Mouse (Mus musculus) MEL (cell line): ENCODE results near the gene Frem2. TPM values are rescaled to one million over a fixed set of nuclear protein-coding genes. Genes with fewer than 3 reads are reported as not detected.

Experiments
- DNase-seq: peaks from one replicate; pipeline ENCODE4 v3.0.0; 2011; ENCODE audit warnings: low read depth, low spot score
- H3K27ac ChIP-seq: 2 replicates; pipeline ENCODE4 v1.5.1; 2012; ENCODE audit warnings: low read depth, mild to moderate bottlenecking, control low read depth, low read length, moderate library complexity; ENCODE audit not compliant: control insufficient read depth
- H3K27me3 ChIP-seq, 2 experiments: fragments of 150-350 bp in 1 of 2; sonication (generic) in 1 of 2; 2 replicates each; pipeline ENCODE4 v1.6.1; 2012; ENCODE audit warnings: low read length in 2 of 2, mild to moderate bottlenecking in 2 of 2, improper control_type of control experiment in 1 of 2, moderate library complexity in 1 of 2; ENCODE audit not compliant: insufficient read depth in 2 of 2, control insufficient read depth in 1 of 2
- H3K36me3 ChIP-seq, 2 experiments: 2 replicates each; pipeline ENCODE4 v1.6.1; 2012 to 2014; ENCODE audit warnings: low read length in 2 of 2, improper control_type of control experiment in 1 of 2, inconsistent platforms in 1 of 2, mild to moderate bottlenecking in 1 of 2; ENCODE audit not compliant: insufficient read depth in 2 of 2, control insufficient read depth in 1 of 2
- H3K4me1 ChIP-seq, 2 experiments: fragments of 150-350 bp in 1 of 2; sonication (generic) in 1 of 2; 2 replicates each; pipeline ENCODE4 v1.6.1; 2012; ENCODE audit warnings: low read length in 2 of 2, improper control_type of control experiment in 1 of 2, mild to moderate bottlenecking in 1 of 2; ENCODE audit not compliant: insufficient read depth in 2 of 2, control insufficient read depth in 1 of 2
- H3K4me3 ChIP-seq, 2 experiments: fragments of 150-350 bp in 1 of 2; sonication (generic) in 1 of 2; 2 replicates each; pipeline ENCODE4 v1.5.1; 2012; ENCODE audit warnings: low read depth in 2 of 2, low read length in 2 of 2, mild to moderate bottlenecking in 2 of 2, moderate library complexity in 2 of 2, control low read depth in 1 of 2, improper control_type of control experiment in 1 of 2; ENCODE audit not compliant: control insufficient read depth in 1 of 2, insufficient read depth in 1 of 2
- H3K79me2 ChIP-seq: 2 replicates; pipeline ENCODE4 v1.6.1; 2012; ENCODE audit warnings: mild to moderate bottlenecking, low read length, moderate library complexity; ENCODE audit not compliant: control insufficient read depth, poor library complexity, insufficient read depth
- H3K9ac ChIP-seq: 2 replicates; pipeline ENCODE4 v1.6.1; 2012; ENCODE audit warnings: low read depth, mild to moderate bottlenecking, control low read depth, low read length, moderate library complexity; ENCODE audit not compliant: control insufficient read depth, poor library complexity, severe bottlenecking
- H3K9me3 ChIP-seq: fragments of 150-350 bp; sonication (generic); replicated peaks from 2 replicates; pipeline ENCODE4 v1.6.1; 2012; ENCODE audit warnings: mild to moderate bottlenecking, low read length, improper control_type of control experiment, moderate library complexity; ENCODE audit not compliant: insufficient read depth
- BHLHE40 ChIP-seq: IDR thresholded peaks from 2 replicates; pipeline ENCODE4 v1.6.1; 2012; ENCODE audit warnings: low read depth, mild to moderate bottlenecking, inconsistent platforms, low read length, improper control_type of control experiment, borderline replicate concordance
- ETS1 ChIP-seq: IDR thresholded peaks from 2 replicates; pipeline ENCODE4 v1.6.1; 2012; ENCODE audit warnings: low read depth, mild to moderate bottlenecking, inconsistent platforms, low read length, improper control_type of control experiment, moderate library complexity
- KAT2A ChIP-seq: conservative IDR thresholded peaks from 2 replicates; pipeline ENCODE4 v1.6.1; 2012; ENCODE audit warnings: low read depth, low read length, improper control_type of control experiment, inconsistent platforms
- MAFK ChIP-seq: IDR thresholded peaks from 2 replicates; pipeline ENCODE4 v1.6.1; 2011; ENCODE audit warnings: low read depth, mild to moderate bottlenecking, low read length, improper control_type of control experiment, borderline replicate concordance
- MAX ChIP-seq: IDR thresholded peaks from 2 replicates; pipeline ENCODE4 v1.6.1; 2011; ENCODE audit warnings: low read length, improper control_type of control experiment
- MAZ ChIP-seq: IDR thresholded peaks from 2 replicates; pipeline ENCODE4 v1.6.1; 2012; ENCODE audit warnings: low read depth, mild to moderate bottlenecking, inconsistent platforms, low read length, improper control_type of control experiment
- MEF2A ChIP-seq: IDR thresholded peaks from 2 replicates; pipeline ENCODE4 v1.6.1; 2014; ENCODE audit warnings: low read depth, mild to moderate bottlenecking, inconsistent platforms, low read length, improper control_type of control experiment; ENCODE audit not compliant: poor library complexity, insufficient replicate concordance, severe bottlenecking; ENCODE audit errors: extremely low read depth
- MXI1 ChIP-seq: IDR thresholded peaks from 2 replicates; pipeline ENCODE4 v1.6.1; 2011; ENCODE audit warnings: mild to moderate bottlenecking, low read depth, low read length, improper control_type of control experiment
- MYC ChIP-seq: IDR thresholded peaks from 2 replicates; pipeline ENCODE4 v1.6.1; 2011; ENCODE audit warnings: low read depth, mild to moderate bottlenecking, low read length, improper control_type of control experiment, moderate library complexity
- NELFE ChIP-seq: IDR thresholded peaks from 2 replicates; pipeline ENCODE4 v1.6.1; 2011; ENCODE audit warnings: low read depth, low read length, improper control_type of control experiment
- POLR2AphosphoS2 ChIP-seq: IDR thresholded peaks from 2 replicates; pipeline ENCODE4 v1.6.1; 2011; ENCODE audit warnings: low read length, improper control_type of control experiment
- RAD21 ChIP-seq: IDR thresholded peaks from 2 replicates; pipeline ENCODE4 v1.6.1; 2011; ENCODE audit warnings: mild to moderate bottlenecking, low read depth, low read length, improper control_type of control experiment
- TCF12 ChIP-seq: IDR thresholded peaks from 2 replicates; pipeline ENCODE4 v1.6.1; 2014; ENCODE audit warnings: low read depth, mild to moderate bottlenecking, inconsistent platforms, low read length, improper control_type of control experiment, moderate library complexity
- UBTF ChIP-seq: IDR thresholded peaks from 2 replicates; pipeline ENCODE4 v1.6.1; 2012; ENCODE audit warnings: low read depth, mild to moderate bottlenecking, inconsistent platforms, low read length, improper control_type of control experiment, moderate library complexity, borderline replicate concordance; ENCODE audit not compliant: insufficient read depth
- USF1 ChIP-seq: IDR thresholded peaks from 2 replicates; pipeline ENCODE4 v1.6.1; 2014; ENCODE audit warnings: low read depth, mild to moderate bottlenecking, inconsistent platforms, low read length, improper control_type of control experiment, moderate library complexity
- polyA plus RNA-seq, 2 experiments: library from polyadenylated mRNA; stranded (reverse) in 1 of 2; unstranded in 1 of 2; fragments of >175 nt in 1 of 2; fragments of >200 nt in 1 of 2; gene quantifications; 2 replicates each; pipeline versions ENCODE4 v1.2.1 to v1.2.4; 2012; ENCODE audit warnings: low replicate concordance in 2 of 2, low read depth in 1 of 2; ENCODE audit not compliant: insufficient read length in 2 of 2, insufficient read depth in 1 of 2, missing spikeins in 1 of 2
- total RNA-seq: library from RNA; depleted of rRNA; stranded (reverse); fragments of 300-350 nt; gene quantifications from 2 replicates; pipeline ENCODE4 v1.2.3, GENCODE M21; 2012

Frem2 gene
- total and polyA plus RNA-seq, 3 experiments, result not detected

DNA sequence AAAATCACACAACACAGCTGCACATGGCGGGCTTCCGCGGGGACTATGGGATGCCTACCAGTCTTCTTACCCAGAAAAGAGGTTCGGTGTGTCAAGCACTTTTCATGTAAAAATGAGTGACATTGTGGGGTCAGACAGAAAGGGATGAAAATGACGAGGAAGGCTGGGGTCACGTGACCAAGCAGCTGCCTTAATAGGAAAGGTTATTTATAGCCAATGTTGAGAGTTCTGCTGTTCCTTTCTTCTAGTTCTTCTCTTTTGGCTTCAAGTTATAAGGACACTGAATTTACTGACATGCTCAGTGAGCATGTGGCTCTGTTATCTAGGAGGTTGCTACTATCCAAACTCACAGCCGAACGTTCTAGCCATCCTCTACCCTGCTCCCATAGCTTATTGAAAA, 73.9 kb downstream of the Frem2 start:
- no peaks in the 10 kb centered on the region for H3K9me3 ChIP-seq
- no peak overlapping the region for H3K9ac ChIP-seq
- DNase-seq, result no peak
- H3K4me3 ChIP-seq, result no peak overlapping the region
- H3K27ac ChIP-seq, result no peak overlapping the region
- H3K4me1 ChIP-seq, result no peaks in the 10 kb centered on the region
- no peak for TF ChIP-seq TCF12
- TF ChIP-seq MAZ, result no peak
- no peak for TF ChIP-seq KAT2A
- TF ChIP-seq, all 39 proteins: peak for 0
- Histone ChIP-seq H3K79me2 (no peaks in the 10 kb centered on the region), H3K36me3 (no peaks in the 10 kb centered on the region), H3K27me3 (no peaks in the 10 kb centered on the region)

DNA sequence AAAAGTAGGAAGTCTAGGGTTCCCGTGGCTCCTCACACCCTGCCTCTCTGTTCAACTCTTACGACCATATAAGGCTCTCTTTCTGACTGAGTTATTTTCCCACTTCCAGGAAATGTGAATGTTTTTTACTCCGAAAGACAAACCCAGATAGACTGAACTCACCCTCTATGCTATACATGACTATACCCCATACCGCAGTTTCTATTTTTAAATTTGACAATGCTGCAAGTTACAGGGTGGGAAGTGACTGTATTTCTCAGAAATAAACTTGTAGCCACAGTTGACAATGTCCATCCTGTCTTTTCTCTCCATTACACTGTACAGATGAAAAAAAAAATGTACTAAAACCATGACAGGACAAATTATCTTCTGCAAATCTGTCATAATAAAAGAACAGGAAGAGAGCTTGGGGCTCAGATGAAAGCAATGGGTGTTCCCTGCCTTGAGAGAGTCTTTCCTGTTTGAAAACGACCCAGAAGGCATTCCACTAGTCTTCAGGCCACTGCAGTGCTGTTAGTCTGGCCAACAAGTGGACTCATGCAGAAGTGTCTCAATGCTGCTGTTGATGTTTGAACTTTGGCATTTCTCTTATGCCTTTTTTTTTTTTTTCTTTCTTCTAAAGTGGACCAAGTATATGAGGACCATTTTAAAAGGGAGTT, 76.4 kb downstream of the Frem2 start:
- Histone ChIP-seq H3K9ac (no peak overlapping the region), H3K79me2 (no peaks in the 10 kb centered on the region), H3K4me3 (no peak overlapping the region), H3K36me3 (no peaks in the 10 kb centered on the region)
- no peak for DNase-seq
- TF ChIP-seq ETS1, result no peak
- TF ChIP-seq MYC, result no peak
- TF ChIP-seq MAX, result no peak
- TF ChIP-seq RAD21, result no peak
- TF ChIP-seq POLR2AphosphoS2, result no peak
- no peak for TF ChIP-seq USF1
- TF ChIP-seq MAFK, result no peak
- TF ChIP-seq NELFE, result no peak
- TF ChIP-seq UBTF, result no peak
- no peak for TF ChIP-seq MXI1
- no peak for TF ChIP-seq MEF2A
- TF ChIP-seq BHLHE40, result no peak
- TF ChIP-seq, all 39 proteins: peak for 0
- Histone ChIP-seq H3K4me1 (no peaks in the 10 kb centered on the region), H3K27me3 (no peaks in the 10 kb centered on the region), H3K9me3 (no peaks in the 10 kb centered on the region), H3K27ac (no peak overlapping the region)
